Comparison of ENCODE assay signal across 13 mouse cellular contexts in genomic region chr3:26174257-26174656, GRCm38 (mm10).
"Had no signal": no experiment of that assay in that cellular context is flagged by ENCODE, and none has a peak within 500 bp of the region (broad histone marks: within the 10 kb centered on the region; RNA-seq: fewer than 3 reads in every experiment).

No protein-coding gene starts in this region.

- H3K4me1 ChIP-seq: limb, embryonic 10.5 days; liver, embryonic 15.5 days; midbrain, embryonic 15.5 days; neural tube, embryonic 12.5 days had no signal

- H3K27me3 ChIP-seq: liver, embryonic 15.5 days; midbrain, embryonic 15.5 days; neural tube, embryonic 12.5 days had no signal

- ATAC-seq: inflammation-experienced regulatory T-cells, adult 6 months; intestine, postnatal 0 days; lung, postnatal 0 days; midbrain, embryonic 15.5 days had no signal

- H3K9ac ChIP-seq: liver, embryonic 15.5 days; midbrain, embryonic 15.5 days; neural tube, embryonic 12.5 days had no signal

- H3K27ac ChIP-seq: left cerebral cortex, adult 2 months; limb, embryonic 10.5 days; liver, embryonic 15.5 days; midbrain, embryonic 15.5 days; neural tube, embryonic 12.5 days had no signal

- H3K9me3 ChIP-seq: limb, embryonic 10.5 days; liver, embryonic 15.5 days; midbrain, embryonic 15.5 days; neural tube, embryonic 12.5 days had no signal

- DNase-seq: lung, adult 2 months; lung, postnatal 36 days; right cerebral cortex, postnatal 14 days; thymus, postnatal 4 days had no signal

- H3K4me3 ChIP-seq: left cerebral cortex, adult 2 months; limb, embryonic 10.5 days; liver, embryonic 15.5 days; midbrain, embryonic 15.5 days; neural tube, embryonic 12.5 days had no signal

- H3K4me2 ChIP-seq: liver, embryonic 11.5 days; liver, embryonic 15.5 days; midbrain, embryonic 15.5 days; neural tube, embryonic 12.5 days had no signal

- H3K36me3 ChIP-seq: limb, embryonic 10.5 days; liver, embryonic 15.5 days; midbrain, embryonic 15.5 days; neural tube, embryonic 12.5 days had no signal
